In the genomic region with DNA sequence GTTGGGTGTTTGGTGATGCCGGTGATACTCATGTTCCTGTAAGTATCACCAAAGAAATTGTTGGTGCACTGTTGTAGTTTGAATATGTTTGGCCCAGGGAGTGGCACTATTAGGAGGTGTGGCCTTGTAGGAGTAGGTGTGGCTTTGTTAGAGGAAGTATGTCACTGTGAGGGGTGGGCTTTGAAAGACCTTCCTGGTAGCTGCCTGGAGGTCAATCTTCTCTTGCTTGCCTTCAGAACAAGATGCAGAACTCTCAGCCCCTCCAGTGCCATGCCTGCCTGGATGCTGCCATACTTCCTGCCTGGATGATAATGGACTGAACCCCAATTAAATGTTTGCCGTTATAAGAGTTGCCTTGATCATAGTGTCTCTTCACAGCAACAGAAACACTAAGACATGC, we compare ENCODE assay signal across 15 mouse cellular contexts.
"Had no signal": no experiment of that assay in that cellular context is flagged by ENCODE, and none has a peak within 500 bp of the region (broad histone marks: within the 10 kb centered on the region; RNA-seq: fewer than 3 reads in every experiment).

No protein-coding gene starts in this region.

- H3K9me3 ChIP-seq: limb, embryonic 15.5 days; liver, embryonic 15.5 days; megakaryocyte, embryonic 14.5 days; neural tube, embryonic 12.5 days had no signal

- H3K4me2 ChIP-seq: limb, embryonic 15.5 days; liver, embryonic 15.5 days; lung, embryonic 14.5 days; neural tube, embryonic 12.5 days had no signal

- H3K9ac ChIP-seq: limb, embryonic 15.5 days; liver, embryonic 15.5 days; lung, embryonic 14.5 days; neural tube, embryonic 12.5 days had no signal

- H3K36me3 ChIP-seq: limb, embryonic 15.5 days; neural tube, embryonic 12.5 days had no signal

- H3K27ac ChIP-seq: kidney, postnatal 0 days; limb, embryonic 15.5 days; liver, embryonic 15.5 days; macrophage; neural tube, embryonic 12.5 days; stomach, postnatal 0 days had no signal

- DNase-seq: kidney, adult 8-10 months; kidney, postnatal 36 days; layer of hippocampus, adult 9-11 months; layer of hippocampus, postnatal 36 days; lung, embryonic 14.5 days; lung, postnatal 10 days; midbrain, embryonic 14.5 days; thymus, postnatal 14 days had no signal

- H3K27me3 ChIP-seq: limb, embryonic 15.5 days; liver, embryonic 15.5 days; neural tube, embryonic 12.5 days had no signal

- H3K4me3 ChIP-seq: limb, embryonic 15.5 days; liver, embryonic 15.5 days; megakaryocyte, embryonic 14.5 days; neural tube, embryonic 12.5 days had no signal
